Mouse (Mus musculus) embryonic facial prominence, embryonic 10.5 days (tissue): ENCODE data around the gene Fabp3. TPM values are rescaled to one million over a fixed set of nuclear protein-coding genes. Genes with fewer than 3 reads are reported as not detected.

ENCODE experiments used
- DNase-seq: peaks from one replicate; pipeline ENCODE4 v3.0.0-alpha.2; 2017; ENCODE audit warnings: low spot score
- H3K27ac ChIP-seq: fragments of 300-500 bp; sonication (generic); replicated peaks from 2 replicates; pipeline ENCODE4 v1.5.1; 2016; ENCODE audit warnings: mild to moderate bottlenecking
- H3K27me3 ChIP-seq: fragments of 300-500 bp; sonication (generic); replicated peaks from 2 replicates; pipeline ENCODE4 v1.6.1; 2016; ENCODE audit warnings: low read depth, mild to moderate bottlenecking; ENCODE audit not compliant: poor library complexity, severe bottlenecking
- H3K36me3 ChIP-seq: fragments of 300-500 bp; sonication (generic); replicated peaks from 2 replicates; pipeline ENCODE4 v1.6.1; 2016; ENCODE audit warnings: mild to moderate bottlenecking, moderate library complexity
- H3K4me1 ChIP-seq: fragments of 300-500 bp; sonication (generic); 2 replicates; pipeline ENCODE4 v1.6.1; 2016
- H3K4me3 ChIP-seq: fragments of 300-500 bp; sonication (generic); 2 replicates; pipeline ENCODE4 v1.5.1; 2016; ENCODE audit warnings: mild to moderate bottlenecking, moderate library complexity
- H3K9me3 ChIP-seq: fragments of 300-500 bp; sonication (generic); 2 replicates; pipeline ENCODE4 v1.6.1; 2016; ENCODE audit warnings: mild to moderate bottlenecking
- WGBS: fragments of 180-500 bp; shearing (Covaris S2); methylation state at CpG from one replicate; pipeline ENCODE4 v1.1.7; 2016; 5-methylcytosine and 5-hydroxymethylcytosine counted together
- polyA plus RNA-seq: library from polyadenylated mRNA; unstranded; fragments of >200 nt; fragmentation: Nextera tagmentation; extraction: Ambion mirVana; gene quantifications from 2 replicates; pipeline ENCODE4 v1.2.1, GENCODE M21; 2016

Fabp3 gene
- polyA plus RNA-seq = 15.6 and 16.2 TPM in 2 replicates

DNA sequence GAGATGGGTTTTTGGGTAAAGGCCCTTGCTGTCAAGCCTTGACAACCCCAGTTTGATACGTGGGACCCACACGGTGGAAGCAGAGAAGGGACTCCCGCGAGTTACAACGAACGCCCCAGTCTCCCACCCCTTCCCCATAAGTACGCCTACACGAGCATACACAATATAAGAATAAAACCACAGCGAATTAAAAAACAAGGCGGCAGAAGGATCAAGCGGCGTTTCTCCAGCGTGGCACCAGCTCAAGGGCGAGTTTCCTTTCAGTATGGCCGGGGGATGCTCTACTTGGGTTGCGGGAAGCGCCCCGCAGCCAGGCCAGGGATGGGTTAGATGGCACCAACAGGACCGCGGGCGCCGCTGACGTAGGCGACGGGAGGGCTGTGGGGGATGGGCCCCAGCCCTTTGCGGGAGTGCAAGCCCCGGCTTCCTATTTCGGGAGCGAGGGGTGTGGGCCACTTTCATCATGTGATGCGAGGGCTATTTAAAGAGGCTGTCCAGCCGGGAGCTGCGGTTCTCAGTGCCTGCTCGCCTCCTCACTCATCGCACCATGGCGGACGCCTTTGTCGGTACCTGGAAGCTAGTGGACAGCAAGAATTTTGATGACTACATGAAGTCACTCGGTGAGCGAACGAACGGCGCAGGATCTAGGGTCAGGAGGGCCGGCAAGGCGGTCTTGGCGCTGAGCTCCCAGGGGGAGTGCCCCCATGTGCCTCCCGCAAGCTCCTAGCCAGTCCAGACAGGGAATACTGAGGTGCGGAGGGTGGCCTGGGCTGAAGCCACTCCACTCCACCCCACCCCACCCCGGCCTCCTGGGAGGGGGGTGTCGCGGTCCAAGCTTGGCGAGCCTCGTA is at the start of gene Fabp3, which contains the start of gene Gm10570:
Gene Fabp3 (plus strand): TSS at position 365 of the 851 bp plus-strand sequence.
Gene Gm10570 (minus strand): TSS at position 444 of the 851 bp plus-strand sequence.
- peaks cover 84% of the 10 kb centered on the region for H3K27me3 ChIP-seq
- WGBS = under 1% methylated on average over 52 of the region's 52 CpGs
- peak within 1 kb of the TSS; percentile 66 for H3K4me3 ChIP-seq
- DNase-seq = peak; percentile 77
- H3K36me3 ChIP-seq = peaks cover 10% of the 10 kb centered on the region
- no peaks in the 10 kb centered on the region for H3K9me3 ChIP-seq
- peaks cover 37% of the 10 kb centered on the region for H3K4me1 ChIP-seq
- H3K27ac ChIP-seq = peak within 1 kb of the TSS; percentile 60

GRCm38 (mm10) chr4:130260406-130260805 is 48.0 kb upstream of the Fabp3 start:
- WGBS = 31% methylated on average over 5 of the region's 5 CpGs

GRCm38 (mm10) chr4:130264131-130264530 is 44.3 kb upstream of the Fabp3 start:
- WGBS = 21% methylated on average over 11 of the region's 11 CpGs
- peak overlapping the region; percentile 13; the same call in 1 of the 2 replicates for H3K4me3 ChIP-seq
- peaks cover 48% of the 10 kb centered on the region for H3K36me3 ChIP-seq
- peaks cover 31% of the 10 kb centered on the region for H3K27me3 ChIP-seq
- no peak overlapping the region; the same call in 1 of the 2 replicates for H3K27ac ChIP-seq
- no peaks in the 10 kb centered on the region for H3K9me3 ChIP-seq
- peaks cover 36% of the 10 kb centered on the region for H3K4me1 ChIP-seq
- DNase-seq = no peak

More at GRCm38 (mm10) chr4:130260406-130260805, 48.0 kb upstream of the Fabp3 start:
- no peak overlapping the region for H3K4me3 ChIP-seq
- H3K27ac ChIP-seq = no peak overlapping the region
- H3K36me3 ChIP-seq = peaks cover 80% of the 10 kb centered on the region
- no peaks in the 10 kb centered on the region for H3K9me3 ChIP-seq
- no peak for DNase-seq
- H3K4me1 ChIP-seq = peaks cover 17% of the 10 kb centered on the region
- H3K27me3 ChIP-seq = peaks cover 27% of the 10 kb centered on the region

- WGBS = 27% methylated on average over 24 of the region's 24 CpGs
- Histone ChIP-seq H3K9me3 (no peaks in the 10 kb centered on the region), H3K27me3 (peaks cover 36% of the 10 kb centered on the region), H3K4me1 (peaks cover 36% of the 10 kb centered on the region), H3K4me3 (peak overlapping the region; percentile 13; the same call in 1 of the 2 replicates), H3K27ac (no peak overlapping the region; the same call in 1 of the 2 replicates), H3K36me3 (peaks cover 41% of the 10 kb centered on the region)
- DNase-seq = peak; percentile 80
Measured at GRCm38 (mm10) chr4:130264698-130265349, 43.6 kb upstream of the Fabp3 start.

- 44% methylated on average over 9 of the region's 9 CpGs for WGBS
- peaks cover 36% of the 10 kb centered on the region for H3K4me1 ChIP-seq
- H3K27ac ChIP-seq = no peak overlapping the region
- H3K4me3 ChIP-seq = no peak overlapping the region
- H3K36me3 ChIP-seq = peaks cover 27% of the 10 kb centered on the region
- peak; percentile 24 for DNase-seq
- no peaks in the 10 kb centered on the region for H3K9me3 ChIP-seq
- H3K27me3 ChIP-seq = peaks cover 45% of the 10 kb centered on the region
Measured at GRCm38 (mm10) chr4:130266601-130267000, 41.8 kb upstream of the Fabp3 start.

DNA sequence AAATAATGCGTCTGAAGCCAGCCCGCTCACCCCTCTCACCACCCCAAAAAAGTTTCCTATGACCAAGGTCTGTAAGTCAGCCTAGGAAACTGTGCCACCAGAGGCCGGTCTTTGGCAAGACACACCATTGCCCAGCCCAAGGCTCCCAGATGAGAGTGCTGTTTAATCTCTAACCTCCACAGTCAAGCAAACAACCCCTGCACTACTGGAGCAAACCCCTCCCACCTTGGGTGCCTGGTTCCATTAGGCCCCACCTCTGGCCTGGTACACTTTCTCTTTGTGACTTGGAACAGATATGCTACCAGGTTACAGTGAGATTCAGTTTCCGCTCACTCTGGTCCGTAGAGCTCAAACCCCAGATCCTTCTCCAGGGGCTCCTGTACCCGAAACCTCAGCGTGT is 41.3 kb upstream of the Fabp3 start:
- Histone ChIP-seq H3K9me3 (no peaks in the 10 kb centered on the region), H3K4me1 (peaks cover 36% of the 10 kb centered on the region), H3K27me3 (peaks cover 49% of the 10 kb centered on the region), H3K27ac (no peak overlapping the region; the same call in 1 of the 2 replicates), H3K4me3 (no peak overlapping the region), H3K36me3 (peaks cover 22% of the 10 kb centered on the region)
- WGBS = 78% methylated on average over 7 of the region's 7 CpGs
- DNase-seq = no peak

DNA sequence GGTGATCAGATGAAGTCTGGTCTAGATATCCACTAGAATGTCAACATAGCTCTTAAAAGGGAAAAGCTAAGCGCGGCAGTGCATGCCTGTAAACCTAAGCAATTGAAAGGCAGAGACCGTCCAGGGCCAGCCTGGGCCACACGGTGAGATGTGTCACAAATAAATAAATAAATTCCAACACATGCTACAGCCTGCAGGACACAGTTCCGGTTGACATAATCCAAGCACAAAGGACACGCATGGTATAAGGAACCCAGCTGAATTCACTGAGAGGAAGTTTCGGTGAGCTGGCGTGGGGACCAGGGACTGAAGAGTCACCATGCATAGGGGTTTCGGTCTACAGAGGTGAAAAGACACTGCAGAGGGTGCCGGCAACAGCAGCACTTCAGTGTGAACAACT is 39.7 kb upstream of the Fabp3 start:
- no peaks in the 10 kb centered on the region for H3K9me3 ChIP-seq
- peaks cover 5% of the 10 kb centered on the region; the same call in 1 of the 2 replicates for H3K36me3 ChIP-seq
- H3K4me3 ChIP-seq = no peak overlapping the region
- peaks cover 55% of the 10 kb centered on the region for H3K27me3 ChIP-seq
- no peak overlapping the region for H3K27ac ChIP-seq
- DNase-seq = no peak
- H3K4me1 ChIP-seq = peaks cover 41% of the 10 kb centered on the region
- WGBS = 91% methylated on average over 10 of the region's 10 CpGs

DNA sequence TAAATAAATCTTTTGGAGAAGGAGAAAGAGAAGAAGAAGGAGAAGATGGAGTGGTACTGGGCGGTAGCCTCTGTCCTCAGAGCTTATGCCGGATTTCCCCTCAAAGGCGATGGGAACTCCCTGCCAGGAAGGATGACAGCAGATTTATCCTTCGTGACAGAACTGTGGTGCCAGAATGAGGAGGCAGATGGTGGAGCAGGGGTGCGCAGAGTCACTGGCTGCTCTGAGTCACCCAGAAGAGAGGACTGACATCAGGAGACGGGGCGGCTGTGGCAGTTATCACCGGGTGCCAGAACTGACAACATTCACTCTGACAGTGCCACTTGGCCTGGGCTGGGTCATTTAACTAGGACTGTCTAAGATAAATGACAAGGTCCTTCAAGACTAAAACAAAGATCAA is 38.3 kb upstream of the Fabp3 start:
- Histone ChIP-seq H3K4me3 (no peak overlapping the region), H3K4me1 (peaks cover 41% of the 10 kb centered on the region), H3K27ac (no peak overlapping the region), H3K27me3 (peaks cover 55% of the 10 kb centered on the region), H3K9me3 (no peaks in the 10 kb centered on the region), H3K36me3 (no peaks in the 10 kb centered on the region)
- no peak for DNase-seq
- 87% methylated on average over 8 of the region's 8 CpGs for WGBS

GRCm38 (mm10) chr4:130270611-130271347 is 37.6 kb upstream of the Fabp3 start:
- 86% methylated on average over 6 of the region's 6 CpGs for WGBS
- Histone ChIP-seq H3K27me3 (peaks cover 60% of the 10 kb centered on the region), H3K9me3 (no peaks in the 10 kb centered on the region), H3K4me3 (no peak overlapping the region), H3K36me3 (no peaks in the 10 kb centered on the region), H3K27ac (no peak overlapping the region), H3K4me1 (peaks cover 45% of the 10 kb centered on the region)
- DNase-seq = no peak

- no peaks in the 10 kb centered on the region for H3K9me3 ChIP-seq
- no peaks in the 10 kb centered on the region for H3K36me3 ChIP-seq
- peaks cover 33% of the 10 kb centered on the region for H3K4me1 ChIP-seq
- WGBS = 10% methylated on average over 11 of the region's 12 CpGs
- peak overlapping the region; percentile 93 for H3K27ac ChIP-seq
- peak; percentile 22 for DNase-seq
- peaks cover 87% of the 10 kb centered on the region for H3K27me3 ChIP-seq
- H3K4me3 ChIP-seq = peak overlapping the region; percentile 80
Measured at GRCm38 (mm10) chr4:130273698-130274345, 34.6 kb upstream of the Fabp3 start.

DNA sequence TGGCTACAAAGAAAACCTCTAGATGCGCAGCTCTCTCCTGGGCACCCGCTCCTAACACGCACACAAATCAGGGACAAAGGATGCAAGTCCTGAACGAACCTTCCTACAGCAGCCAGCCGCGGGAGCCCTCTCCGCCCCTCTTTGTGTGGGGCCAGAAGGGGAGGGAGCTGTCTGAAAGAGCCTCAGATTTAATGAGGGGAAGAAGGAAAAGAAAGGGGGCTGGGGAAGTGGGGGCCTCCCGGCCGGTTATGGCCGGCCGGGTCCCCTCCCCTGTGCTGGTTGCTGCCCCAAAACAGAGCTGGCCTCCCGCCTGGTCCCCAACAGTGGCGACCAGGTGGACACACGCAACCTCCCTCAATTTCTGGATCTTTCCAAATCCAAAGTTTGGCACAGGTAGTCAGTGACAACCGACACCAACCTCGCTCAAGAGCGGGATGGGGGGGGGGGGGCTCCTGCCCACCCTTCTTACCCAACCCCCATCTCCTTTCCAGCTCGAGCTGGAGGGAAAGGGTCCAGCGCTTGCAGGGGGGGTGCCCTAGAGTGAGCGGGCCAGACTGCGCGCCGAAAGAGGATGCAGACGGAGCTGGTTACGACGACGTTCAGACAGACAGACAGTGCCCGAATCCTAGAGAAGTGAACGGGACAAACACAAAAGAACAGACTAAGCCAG is 33.9 kb upstream of the Fabp3 start:
- no peaks in the 10 kb centered on the region for H3K9me3 ChIP-seq
- H3K27ac ChIP-seq = peak overlapping the region; percentile 93
- peak overlapping the region; percentile 80 for H3K4me3 ChIP-seq
- peaks cover 33% of the 10 kb centered on the region for H3K4me1 ChIP-seq
- peaks cover 86% of the 10 kb centered on the region for H3K27me3 ChIP-seq
- peak; percentile 78 for DNase-seq
- WGBS = under 1% methylated on average over 29 of the region's 29 CpGs
- no peaks in the 10 kb centered on the region for H3K36me3 ChIP-seq
